Mouse (Mus musculus) C2C12 (cell line): ENCODE results near the gene Pde4c.

Experiments
- CTCF ChIP-seq: IDR thresholded peaks from one replicate; pipeline ENCODE4 v1.5.1; 2011; ENCODE audit not compliant: control insufficient read depth, insufficient read depth, insufficient read length
- MYOD1 ChIP-seq: IDR thresholded peaks from one replicate; pipeline ENCODE4 v1.6.1; 2011; ENCODE audit warnings: low read depth; ENCODE audit not compliant: control insufficient read depth, insufficient read length
- USF1 ChIP-seq: IDR thresholded peaks from one replicate; pipeline ENCODE4 v1.6.1; 2011; ENCODE audit warnings: low read depth, mild to moderate bottlenecking, control low read depth, moderate library complexity

GRCm38 (mm10) chr8:70675336-70675735, 48.2 kb upstream of the Pde4c start:
- TF ChIP-seq CTCF (no peak), MYOD1 (no peak), USF1 (no peak)
